ENCODE assay signal across 26 mouse cellular contexts in genomic region chr4:92111390-92111988, GRCm38 (mm10). TPM values are rescaled to one million over a fixed set of nuclear protein-coding genes. Genes with fewer than 3 reads are reported as not detected.
DNase-seq lines count a peak whose midpoint lies in the region; ATAC-seq and TF ChIP-seq lines count a peak whose summit lies in the region.
"Had no signal": no experiment of that assay in that cellular context is flagged by ENCODE, and none has a peak within 500 bp of the region (broad histone marks: within the 10 kb centered on the region; RNA-seq: fewer than 3 reads in every experiment).

No protein-coding gene starts in this region.

- TF ChIP-seq POLR2A in brain, embryonic 14.5 days (IDR thresholded peaks at IDR 0.05; ENCODE audit: borderline replicate concordance, extremely low read depth, insufficient read depth, insufficient read length, poor library complexity, severe bottlenecking), result no peak

- H3K9ac ChIP-seq in forebrain, embryonic 15.5 days (replicated peaks), result no peak overlapping the region
- H3K9ac ChIP-seq in midbrain, embryonic 13.5 days (replicated peaks), result no peak overlapping the region
- H3K9ac ChIP-seq: embryonic facial prominence, embryonic 12.5 days; heart, embryonic 15.5 days; hindbrain, embryonic 15.5 days; limb, embryonic 13.5 days; liver, embryonic 15.5 days had no signal

- peaks cover 5% of the 10 kb centered on the region; the same call in 1 of the 2 replicates for H3K4me1 ChIP-seq in forebrain, embryonic 15.5 days
- peaks cover 6% of the 10 kb centered on the region for H3K4me1 ChIP-seq in midbrain, embryonic 13.5 days (replicated peaks)
- H3K4me1 ChIP-seq: embryonic facial prominence, embryonic 12.5 days; heart, embryonic 15.5 days; hindbrain, embryonic 15.5 days; limb, embryonic 13.5 days; liver, embryonic 15.5 days had no signal

- TF ChIP-seq CTCF in brain, embryonic 14.5 days (IDR thresholded peaks at IDR 0.05; ENCODE audit: borderline replicate concordance, extremely low read depth, insufficient read depth, insufficient read length), result no peak

- peak; percentile 81 for DNase-seq in brain, embryonic 14.5 days (ENCODE audit: low read depth)
- DNase-seq in embryo, embryonic 10.5 days (ENCODE audit: low spot score), result peak; percentile 10
- DNase-seq in thymus, postnatal 0 days (ENCODE audit: low spot score), result no peak
- DNase-seq: cerebellum, postnatal 25 days; heart, adult 2 months; kidney, adult 18-20 months; kidney, postnatal 10 days; lung, postnatal 10 days; spleen, adult 18-20 months; thymus, adult 18-20 months had no signal

- H3K9me3 ChIP-seq in forebrain, embryonic 15.5 days, result no peaks in the 10 kb centered on the region
- H3K9me3 ChIP-seq in midbrain, embryonic 13.5 days, result no peaks in the 10 kb centered on the region
- H3K9me3 ChIP-seq: embryonic facial prominence, embryonic 12.5 days; G1E; heart, embryonic 15.5 days; hindbrain, embryonic 15.5 days; limb, embryonic 13.5 days; liver, embryonic 15.5 days had no signal

- no peak overlapping the region for H3K4me3 ChIP-seq in forebrain, embryonic 15.5 days
- no peak overlapping the region for H3K4me3 ChIP-seq in midbrain, embryonic 13.5 days (replicated peaks)
- H3K4me3 ChIP-seq: embryonic facial prominence, embryonic 12.5 days; heart, adult 2 months; heart, embryonic 15.5 days; hindbrain, embryonic 15.5 days; layer of hippocampus, adult 2 months; limb, embryonic 13.5 days; liver, embryonic 15.5 days; myocyte had no signal

- H3K4me2 ChIP-seq in forebrain, embryonic 15.5 days (replicated peaks), result no peak overlapping the region
- H3K4me2 ChIP-seq in midbrain, embryonic 13.5 days (replicated peaks), result peak overlapping the region; percentile 2; the same call in 1 of the 2 replicates
- H3K4me2 ChIP-seq: embryonic facial prominence, embryonic 12.5 days; heart, embryonic 15.5 days; hindbrain, embryonic 15.5 days; limb, embryonic 13.5 days; liver, embryonic 15.5 days had no signal

- H3K27ac ChIP-seq in forebrain, embryonic 15.5 days (replicated peaks), result no peak overlapping the region
- H3K27ac ChIP-seq in midbrain, embryonic 13.5 days, result no peak overlapping the region
- H3K27ac ChIP-seq: embryonic facial prominence, embryonic 12.5 days; heart, adult 2 months; heart, embryonic 15.5 days; hindbrain, embryonic 15.5 days; layer of hippocampus, adult 2 months; limb, embryonic 13.5 days; liver, embryonic 15.5 days had no signal

- WGBS in forebrain, embryonic 15.5 days, result 12% methylated on average over 8 of the region's 8 CpGs
- 18% methylated on average over 8 of the region's 8 CpGs for WGBS in midbrain, embryonic 13.5 days

- no peaks in the 10 kb centered on the region for H3K36me3 ChIP-seq in forebrain, embryonic 15.5 days
- no peaks in the 10 kb centered on the region for H3K36me3 ChIP-seq in midbrain, embryonic 13.5 days
- H3K36me3 ChIP-seq: embryonic facial prominence, embryonic 12.5 days; G1E; heart, embryonic 15.5 days; hindbrain, embryonic 15.5 days; limb, embryonic 13.5 days; liver, embryonic 15.5 days had no signal

- ATAC-seq in forebrain, embryonic 15.5 days (replicated peaks), result peak; percentile 91
- peak; percentile 98 for ATAC-seq in midbrain, embryonic 13.5 days
- no peak for ATAC-seq in granulocyte monocyte progenitor cell, adult 5-6 weeks (replicated peaks; ENCODE audit: poor library complexity, severe bottlenecking)
- no peak for ATAC-seq in erythroblast, adult 5-6 weeks (replicated peaks; ENCODE audit: low FRiP score, poor library complexity, severe bottlenecking)

- H3K27me3 ChIP-seq in forebrain, embryonic 15.5 days, result no peaks in the 10 kb centered on the region
- peaks cover 4% of the 10 kb centered on the region for H3K27me3 ChIP-seq in midbrain, embryonic 13.5 days
- H3K27me3 ChIP-seq: embryonic facial prominence, embryonic 12.5 days; heart, embryonic 15.5 days; hindbrain, embryonic 15.5 days; limb, embryonic 13.5 days; liver, embryonic 15.5 days had no signal

RNA-seq across cellular contexts. Expression of gene Izumo3, which starts 35.5 kb away (rescaled TPM):
- polyA plus RNA-seq in brain, embryonic 14.5 days (2012; rRNA removed), result not detected in 2 replicates
- not detected in 2 replicates for polyA plus RNA-seq in forebrain, embryonic 15.5 days (2015; fragmentation: Nextera tagmentation; extraction: Ambion mirVana)
- not detected in 2 replicates for polyA plus RNA-seq in midbrain, embryonic 13.5 days (2015; fragmentation: Nextera tagmentation; extraction: Ambion mirVana)
- total RNA-seq in granulocyte monocyte progenitor cell, adult 5-6 weeks (2014; fragmentation: Nextera tagmentation), result not detected in 2 replicates
- total RNA-seq in granulocyte monocyte progenitor cell, adult 5-6 weeks (2017), result not detected in 2 replicates
- polyA plus RNA-seq in thymus, postnatal 0 days (2015; fragmentation: Nextera tagmentation; extraction: Ambion mirVana), result not detected in 2 replicates
- total RNA-seq in erythroblast, adult 5-6 weeks (2015; ENCODE audit: low replicate concordance), result not detected in 2 replicates
- not detected in 2 replicates for total RNA-seq in erythroblast, adult 5-6 weeks (2017; ENCODE audit: low replicate concordance)
- total RNA-seq: adrenal gland, postnatal 4 days; G1E; heart, adult 2 months; layer of hippocampus, adult 2 months; left cerebral cortex, postnatal 10 days; megakaryocyte, adult 5-6 weeks had no signal
- polyA plus RNA-seq: embryonic facial prominence, embryonic 12.5 days; G1E; heart, adult 2 months; heart, embryonic 15.5 days; hindbrain, embryonic 15.5 days; limb, embryonic 13.5 days; liver, embryonic 15.5 days; myocyte; stomach, embryonic 14.5 days had no signal

Comparison
In these comparisons a context has a peak if more than half of its experiments do, and no peak if none do; other contexts are left out.
1. ATAC-seq: peak in forebrain, embryonic 15.5 days (single experiment) and midbrain, embryonic 13.5 days (single experiment); none in granulocyte monocyte progenitor cell, adult 5-6 weeks (single experiment) and erythroblast, adult 5-6 weeks (single experiment).